Mouse (Mus musculus) forebrain, embryonic 11.5 days (tissue): Measurements from ENCODE around the gene Zdhhc7. TPM values are rescaled to one million over a fixed set of nuclear protein-coding genes. Genes with fewer than 3 reads are reported as not detected.

Experiments used
- ATAC-seq: fragments of 200-750 bp; cut with Nextera tagmentation; replicated peaks from 2 replicates; pipeline ENCODE4 v1.8.0; 2017; ENCODE audit warnings: moderate TSS enrichment; ENCODE audit not compliant: low FRiP score
- DNase-seq: peaks from one replicate; pipeline ENCODE4 v3.0.0-alpha.2; 2017; ENCODE audit warnings: low spot score
- H3K27ac ChIP-seq: fragments of 300-500 bp; sonication (generic); 2 replicates; pipeline ENCODE4 v1.5.1; 2014; ENCODE audit warnings: low read depth, low read length
- H3K27me3 ChIP-seq: fragments of 300-500 bp; sonication (generic); 2 replicates; pipeline ENCODE4 v1.6.1; 2014; ENCODE audit warnings: mild to moderate bottlenecking, low read length, mixed read lengths; ENCODE audit not compliant: control insufficient read depth, insufficient read depth
- H3K36me3 ChIP-seq: fragments of 300-500 bp; sonication (generic); 2 replicates; pipeline ENCODE4 v1.6.1; 2014; ENCODE audit warnings: mild to moderate bottlenecking, low read length, moderate library complexity, mixed read lengths; ENCODE audit not compliant: control insufficient read depth, insufficient read depth
- H3K4me1 ChIP-seq: fragments of 300-500 bp; sonication (generic); replicated peaks from 2 replicates; pipeline ENCODE4 v1.6.1; 2014; ENCODE audit warnings: low read length, mixed read lengths; ENCODE audit not compliant: control insufficient read depth, insufficient read depth
- H3K4me2 ChIP-seq: fragments of 300-500 bp; sonication (generic); 2 replicates; pipeline ENCODE4 v1.6.1; 2014; ENCODE audit warnings: low read depth, mild to moderate bottlenecking, low read length, moderate library complexity, mixed read lengths; ENCODE audit not compliant: severe bottlenecking
- H3K4me3 ChIP-seq: fragments of 300-500 bp; sonication (generic); 2 replicates; pipeline ENCODE4 v1.5.1; 2014; ENCODE audit warnings: low read depth, low read length
- H3K9ac ChIP-seq: fragments of 300-500 bp; sonication (generic); 2 replicates; pipeline ENCODE4 v1.6.1; 2014; ENCODE audit warnings: low read length
- H3K9me3 ChIP-seq: fragments of 300-500 bp; sonication (generic); 2 replicates; pipeline ENCODE4 v1.6.1; 2016; ENCODE audit warnings: low read length, mixed read lengths; ENCODE audit not compliant: control insufficient read depth
- WGBS: fragments of 180-500 bp; shearing (Covaris S2); extraction: QIAGEN DNeasy Blood & Tissue Kit; methylation state at CpG from one replicate; pipeline ENCODE4 v1.1.7; 2014; 5-methylcytosine and 5-hydroxymethylcytosine counted together
- polyA plus RNA-seq: library from polyadenylated mRNA; unstranded; fragments of >200 nt; fragmentation: Nextera tagmentation; extraction: Ambion mirVana; gene quantifications from 2 replicates; pipeline ENCODE4 v1.2.1, GENCODE M21; 2014

The Zdhhc7 gene
- polyA plus RNA-seq, 1 experiment from 2014 or later: 29.9 TPM

- H3K9me3 ChIP-seq: no peaks in the 10 kb centered on the region
- H3K27ac ChIP-seq: no peak overlapping the region
These were observed 29.0 kb downstream of the Zdhhc7 start for GRCm38 (mm10) chr8:120072259-120072658.

GRCm38 (mm10) chr8:120071684-120072083 lies 29.6 kb downstream of the Zdhhc7 start:
- H3K27ac ChIP-seq: no peak overlapping the region
- H3K4me2 ChIP-seq: no peak overlapping the region
- DNase-seq (peak; percentile 89), ATAC-seq (0 out of 2 replicates have a peak, but pooled peaks have one; percentile 71)
- no peak overlapping the region for H3K9ac ChIP-seq
- no peak overlapping the region for H3K4me3 ChIP-seq
- no peaks in the 10 kb centered on the region for H3K27me3 ChIP-seq
- H3K4me1 ChIP-seq: no peaks in the 10 kb centered on the region
- H3K36me3 ChIP-seq: no peaks in the 10 kb centered on the region
- no peaks in the 10 kb centered on the region; the same call in 1 of the 2 replicates for H3K9me3 ChIP-seq
- WGBS: 24% methylated on average over 4 of the region's 4 CpGs

More at GRCm38 (mm10) chr8:120072259-120072658, 29.0 kb downstream of the Zdhhc7 start:
- DNase-seq (no peak), ATAC-seq (no peak)
- H3K4me3 ChIP-seq: no peak overlapping the region
- WGBS: 78% methylated on average over 9 of the region's 9 CpGs
- H3K27me3 ChIP-seq: no peaks in the 10 kb centered on the region
- H3K9ac ChIP-seq: no peak overlapping the region
- no peak overlapping the region for H3K4me2 ChIP-seq
- no peaks in the 10 kb centered on the region for H3K36me3 ChIP-seq
- no peaks in the 10 kb centered on the region for H3K4me1 ChIP-seq

GRCm38 (mm10) chr8:120067936-120068668 lies 33.2 kb downstream of the Zdhhc7 start:
- Histone ChIP-seq H3K4me1 (no peaks in the 10 kb centered on the region), H3K9me3 (no peaks in the 10 kb centered on the region; the same call in 1 of the 2 replicates), H3K27me3 (no peaks in the 10 kb centered on the region), H3K36me3 (no peaks in the 10 kb centered on the region), H3K9ac (no peak overlapping the region), H3K27ac (no peak overlapping the region), H3K4me2 (no peak overlapping the region), H3K4me3 (no peak overlapping the region)
- ATAC-seq: no peak
- no peak for DNase-seq
- WGBS: 63% methylated on average over 19 of the region's 19 CpGs

GRCm38 (mm10) chr8:120066226-120066625 lies 35.1 kb downstream of the Zdhhc7 start:
- H3K9ac ChIP-seq: no peak overlapping the region
- no peak overlapping the region for H3K4me2 ChIP-seq
- no peaks in the 10 kb centered on the region for H3K36me3 ChIP-seq
- no peak for ATAC-seq
- H3K4me1 ChIP-seq: no peaks in the 10 kb centered on the region
- 94% methylated on average over 4 of the region's 4 CpGs for WGBS
- H3K27me3 ChIP-seq: no peaks in the 10 kb centered on the region
- H3K9me3 ChIP-seq: no peaks in the 10 kb centered on the region; the same call in 1 of the 2 replicates
- no peak overlapping the region for H3K4me3 ChIP-seq
- no peak overlapping the region for H3K27ac ChIP-seq
- DNase-seq: no peak

- H3K27me3 ChIP-seq: no peaks in the 10 kb centered on the region
- ATAC-seq (no peak), DNase-seq (no peak)
- no peak overlapping the region for H3K9ac ChIP-seq
- no peaks in the 10 kb centered on the region for H3K36me3 ChIP-seq
- WGBS: 93% methylated on average over 8 of the region's 8 CpGs
- no peak overlapping the region for H3K4me2 ChIP-seq
- H3K9me3 ChIP-seq: no peaks in the 10 kb centered on the region; the same call in 1 of the 2 replicates
- H3K4me1 ChIP-seq: no peaks in the 10 kb centered on the region
- H3K4me3 ChIP-seq: no peak overlapping the region
- no peak overlapping the region for H3K27ac ChIP-seq
These were observed 35.7 kb downstream of the Zdhhc7 start for GRCm38 (mm10) chr8:120065611-120066010.

- H3K4me1 ChIP-seq: no peaks in the 10 kb centered on the region
- H3K27me3 ChIP-seq: no peaks in the 10 kb centered on the region
- no peak overlapping the region for H3K4me2 ChIP-seq
- H3K9me3 ChIP-seq: no peaks in the 10 kb centered on the region; the same call in 1 of the 2 replicates
- H3K4me3 ChIP-seq: no peak overlapping the region
- 84% methylated on average over 3 of the region's 3 CpGs for WGBS
- DNase-seq (no peak), ATAC-seq (no peak)
- no peak overlapping the region for H3K9ac ChIP-seq
- no peak overlapping the region for H3K27ac ChIP-seq
- no peaks in the 10 kb centered on the region for H3K36me3 ChIP-seq
These were observed 38.0 kb downstream of the Zdhhc7 start for GRCm38 (mm10) chr8:120063326-120063725.

GRCm38 (mm10) chr8:120062742-120063141 lies 38.5 kb downstream of the Zdhhc7 start:
- no peaks in the 10 kb centered on the region; the same call in 1 of the 2 replicates for H3K9me3 ChIP-seq
- DNase-seq (no peak), ATAC-seq (no peak)
- H3K4me3 ChIP-seq: no peak overlapping the region
- no peaks in the 10 kb centered on the region for H3K4me1 ChIP-seq
- no peak overlapping the region for H3K4me2 ChIP-seq
- WGBS: 90% methylated on average over 14 of the region's 14 CpGs
- H3K9ac ChIP-seq: no peak overlapping the region
- H3K27me3 ChIP-seq: no peaks in the 10 kb centered on the region
- no peaks in the 10 kb centered on the region for H3K36me3 ChIP-seq
- H3K27ac ChIP-seq: no peak overlapping the region

- no peak for ATAC-seq
- Histone ChIP-seq H3K9me3 (peaks cover 4% of the 10 kb centered on the region; the same call in 1 of the 2 replicates), H3K27me3 (no peaks in the 10 kb centered on the region), H3K9ac (no peak overlapping the region), H3K4me1 (no peaks in the 10 kb centered on the region), H3K27ac (no peak overlapping the region), H3K4me3 (no peak overlapping the region), H3K36me3 (no peaks in the 10 kb centered on the region), H3K4me2 (no peak overlapping the region)
- no peak for DNase-seq
- 74% methylated on average over 2 of the region's 2 CpGs for WGBS
These were observed 44.2 kb downstream of the Zdhhc7 start for GRCm38 (mm10) chr8:120057078-120057477.

GRCm38 (mm10) chr8:120054833-120055232 lies 46.4 kb downstream of the Zdhhc7 start:
- Histone ChIP-seq H3K9ac (no peak overlapping the region), H3K4me1 (no peaks in the 10 kb centered on the region), H3K4me3 (no peak overlapping the region), H3K27me3 (no peaks in the 10 kb centered on the region), H3K36me3 (no peaks in the 10 kb centered on the region), H3K9me3 (peaks cover 4% of the 10 kb centered on the region; the same call in 1 of the 2 replicates), H3K4me2 (no peak overlapping the region), H3K27ac (no peak overlapping the region)
- ATAC-seq: no peak
- no peak for DNase-seq
- 98% methylated on average over 3 of the region's 3 CpGs for WGBS
